Mouse (Mus musculus) liver, adult 2 months (tissue): Measurements from ENCODE around the gene Fry.

ENCODE experiments used
- CTCF ChIP-seq: fragments of 200-500 bp; IDR thresholded peaks from 2 replicates; pipeline ENCODE4 v1.5.1; 2011; ENCODE audit warnings: low read depth, low read length, control low read depth
- POLR2A ChIP-seq: fragments of 200-500 bp; IDR thresholded peaks from 2 replicates; pipeline ENCODE4 v1.6.1; 2011; ENCODE audit warnings: low read length, control low read depth; ENCODE audit not compliant: insufficient read depth; ENCODE audit errors: extremely low read depth

DNA sequence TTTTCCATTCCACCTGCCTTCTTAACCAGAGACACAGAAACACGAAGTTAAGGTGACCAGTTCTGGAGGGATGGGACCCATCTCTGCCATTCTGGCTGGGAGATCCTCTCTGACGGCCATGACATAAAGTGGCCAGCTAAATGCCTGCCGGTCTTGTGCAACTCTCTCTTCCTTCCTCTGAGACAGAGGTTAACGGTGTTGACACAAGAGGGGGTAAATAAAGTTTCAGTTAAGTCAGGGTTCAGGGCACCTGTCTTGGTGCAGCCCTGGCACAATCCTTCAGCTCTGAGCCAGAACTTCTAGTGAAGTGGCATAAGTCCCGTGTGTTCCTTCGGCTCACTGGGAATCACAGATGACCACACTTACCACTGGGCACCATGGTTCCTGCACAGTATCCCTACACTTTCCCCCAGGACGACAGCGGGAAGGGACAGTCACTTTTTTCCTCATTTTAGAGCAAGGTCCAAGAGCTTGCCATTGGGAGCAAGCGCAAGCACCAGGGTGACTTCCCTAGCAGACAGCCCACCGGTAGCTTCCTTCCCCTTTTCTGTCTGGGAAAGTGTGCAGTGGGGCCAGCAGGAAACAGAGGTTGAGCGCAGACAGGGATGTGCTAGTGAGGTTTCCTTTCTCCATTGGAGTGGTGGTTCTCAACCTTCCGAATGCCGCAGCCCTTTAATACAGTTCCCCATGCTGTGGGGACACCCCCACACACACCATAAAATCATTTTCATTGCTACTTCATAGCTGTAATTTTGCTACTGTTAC is 58.0 kb downstream of the Fry start:
- no peak for TF ChIP-seq CTCF
- TF ChIP-seq POLR2A = no peak
